Mouse (Mus musculus) limb, embryonic 11.5 days (tissue): ENCODE measurements at regions not wholly inside any gene's neighbourhood (a gene's known extent, or its start where the extent isn't known, plus 50 kb on each side); places are given as distances from the start of the nearest gene placed in this dataset.

Experiments
- ATAC-seq: fragments of 200-750 bp; cut with Nextera tagmentation; 2 replicates; pipeline ENCODE4 v1.8.0; 2017; ENCODE audit warnings: low read depth; ENCODE audit not compliant: insufficient number of reproducible peaks, low FRiP score, low TSS enrichment
- DNase-seq: peaks from one replicate; pipeline ENCODE4 v3.0.0-alpha.2; 2015; ENCODE audit warnings: low spot score
- H3K27ac ChIP-seq: fragments of 300-500 bp; sonication (generic); replicated peaks from 2 replicates; pipeline ENCODE4 v1.5.1; 2014; ENCODE audit warnings: low read depth, mild to moderate bottlenecking, low read length
- H3K27me3 ChIP-seq: fragments of 300-500 bp; sonication (generic); 2 replicates; pipeline ENCODE4 v1.6.1; 2014; ENCODE audit warnings: mild to moderate bottlenecking, low read length, mixed read lengths; ENCODE audit not compliant: control insufficient read depth, insufficient read depth
- H3K36me3 ChIP-seq: fragments of 300-500 bp; sonication (generic); 2 replicates; pipeline ENCODE4 v1.6.1; 2014; ENCODE audit warnings: mild to moderate bottlenecking, low read length, moderate library complexity, mixed read lengths; ENCODE audit not compliant: control insufficient read depth, insufficient read depth
- H3K4me1 ChIP-seq: fragments of 300-500 bp; sonication (generic); 2 replicates; pipeline ENCODE4 v1.6.1; 2014; ENCODE audit warnings: low read length, mixed read lengths; ENCODE audit not compliant: control insufficient read depth, insufficient read depth
- H3K4me2 ChIP-seq: fragments of 300-500 bp; sonication (generic); 2 replicates; pipeline ENCODE4 v1.6.1; 2014; ENCODE audit warnings: low read depth, mild to moderate bottlenecking, moderate library complexity; ENCODE audit not compliant: severe bottlenecking
- H3K4me3 ChIP-seq: fragments of 300-500 bp; sonication (generic); 2 replicates; pipeline ENCODE4 v1.5.1; 2014; ENCODE audit warnings: low read depth, low read length
- H3K9ac ChIP-seq: fragments of 300-500 bp; sonication (generic); 2 replicates; pipeline ENCODE4 v1.6.1; 2014; ENCODE audit warnings: mild to moderate bottlenecking, low read length
- H3K9me3 ChIP-seq: fragments of 300-500 bp; sonication (generic); 2 replicates; pipeline ENCODE4 v1.6.1; 2016; ENCODE audit warnings: low read length; ENCODE audit not compliant: control insufficient read depth
- WGBS: fragments of 180-500 bp; shearing (Covaris S2); extraction: QIAGEN DNeasy Blood & Tissue Kit; methylation state at CpG from one replicate; pipeline ENCODE4 v1.1.7; 2014; 5-methylcytosine and 5-hydroxymethylcytosine counted together

DNA sequence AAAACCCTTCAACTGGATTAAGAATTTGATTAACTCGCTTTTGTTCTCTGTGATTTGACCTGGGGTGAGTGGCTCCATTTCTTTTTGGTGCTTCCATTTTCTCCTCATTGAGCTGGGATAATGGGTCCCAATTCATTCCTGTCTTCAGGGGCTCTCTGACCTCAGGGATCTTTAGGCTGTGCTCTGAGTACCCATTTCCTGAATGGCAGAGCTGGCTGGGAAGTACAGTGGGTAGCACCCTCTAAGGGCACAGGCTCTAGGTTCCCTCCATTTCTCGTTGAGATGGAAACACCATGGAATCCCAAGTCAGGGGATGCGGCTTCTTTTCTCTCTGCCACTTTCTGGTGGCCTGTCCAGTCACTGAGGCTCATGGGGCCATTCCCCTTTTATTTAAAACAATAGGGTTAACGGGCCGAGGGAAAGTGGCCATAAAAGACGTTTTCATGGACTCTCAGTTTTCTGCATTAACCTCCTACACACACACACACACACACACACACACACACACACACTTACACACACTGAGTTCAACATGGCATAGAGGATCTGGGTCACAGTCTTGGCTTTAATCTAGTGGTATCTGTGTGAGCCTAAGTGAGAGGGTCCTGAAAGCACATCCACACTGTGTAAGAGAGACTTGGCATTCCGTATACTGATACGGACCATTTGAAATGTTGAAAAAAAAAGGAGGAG is 98.3 kb upstream of the Ccnd2 start:
- Histone ChIP-seq H3K4me3 (no peak overlapping the region), H3K36me3 (no peaks in the 10 kb centered on the region), H3K27ac (peak overlapping the region; percentile 99), H3K4me2 (peak overlapping the region; percentile 42), H3K9me3 (no peaks in the 10 kb centered on the region), H3K4me1 (peaks cover 26% of the 10 kb centered on the region), H3K9ac (no peak overlapping the region), H3K27me3 (no peaks in the 10 kb centered on the region)
- ATAC-seq (no peak), DNase-seq (no peak)
- 40% methylated on average over 8 of the region's 8 CpGs for WGBS

DNA sequence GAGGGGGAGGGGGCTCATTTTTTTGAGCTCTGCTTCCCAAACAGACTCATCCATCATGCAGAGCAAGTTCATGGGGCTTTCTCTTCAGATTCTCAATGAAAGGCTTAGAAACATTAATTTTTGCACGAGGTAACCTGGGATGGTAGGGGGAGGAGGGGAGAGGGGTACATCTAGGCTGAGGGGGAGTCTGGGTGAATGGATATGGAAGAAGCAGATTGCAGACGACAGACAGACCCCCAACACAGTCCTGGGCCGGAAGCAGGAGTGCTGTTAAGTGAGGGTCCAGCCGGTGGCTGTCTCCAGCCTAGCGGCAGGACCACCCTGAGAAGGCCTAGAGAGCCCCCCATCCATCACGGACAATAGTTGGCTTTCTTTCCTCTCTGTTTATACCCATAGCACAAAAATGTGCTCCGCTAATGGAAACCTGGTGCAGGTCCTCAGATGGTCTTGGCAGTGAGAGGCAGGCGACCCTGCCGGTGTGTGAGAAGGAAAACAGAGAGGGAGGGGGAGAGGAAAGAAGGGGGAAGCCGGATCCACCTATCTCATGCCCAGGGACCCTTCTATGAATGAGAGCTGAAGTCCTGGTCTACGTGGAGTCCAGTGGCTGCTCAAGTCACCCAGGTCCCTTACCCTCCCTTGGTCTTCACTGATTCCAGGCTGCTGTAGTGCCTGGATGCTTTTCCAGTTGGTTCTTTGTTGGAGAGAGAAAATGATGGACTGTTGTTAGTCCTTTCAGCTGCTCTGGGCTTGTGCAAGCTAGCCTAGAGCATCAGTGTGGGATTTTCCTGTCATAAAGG is 99.1 kb upstream of the Ccnd2 start:
- Histone ChIP-seq H3K9me3 (no peaks in the 10 kb centered on the region), H3K9ac (peak overlapping the region; percentile 44), H3K27ac (peak overlapping the region; percentile 99), H3K4me3 (peak overlapping the region; percentile 19), H3K4me1 (peaks cover 26% of the 10 kb centered on the region), H3K36me3 (no peaks in the 10 kb centered on the region), H3K4me2 (peak overlapping the region; percentile 42), H3K27me3 (no peaks in the 10 kb centered on the region)
- ATAC-seq, result peak; percentile 53
- 3% methylated on average over 11 of the region's 11 CpGs for WGBS
- DNase-seq, result peak; percentile 70

DNA sequence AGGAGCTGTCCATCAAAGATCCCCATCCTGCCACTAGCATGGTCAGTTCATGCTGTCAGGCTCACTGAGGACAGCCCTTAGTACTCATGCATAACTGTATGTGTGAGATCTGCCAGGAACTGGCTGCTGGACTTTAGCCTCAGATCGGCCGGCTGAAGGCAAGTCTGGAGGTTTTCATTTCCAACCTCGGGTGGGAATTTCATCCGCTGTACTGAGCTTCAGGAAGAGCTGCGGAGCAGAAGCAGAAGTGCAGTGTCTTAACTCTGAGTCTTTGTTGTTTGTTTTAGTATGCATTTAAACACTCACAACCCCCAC is 99.6 kb upstream of the Ccnd2 start:
- Histone ChIP-seq H3K9ac (peak overlapping the region; percentile 44), H3K27me3 (no peaks in the 10 kb centered on the region), H3K4me2 (peak overlapping the region; percentile 42), H3K27ac (peak overlapping the region; percentile 99), H3K9me3 (0 out of 2 replicates have a peak, but pooled peaks cover 3% of the 10 kb centered on the region), H3K4me1 (peaks cover 26% of the 10 kb centered on the region), H3K4me3 (peak overlapping the region; percentile 19), H3K36me3 (no peaks in the 10 kb centered on the region)
- DNase-seq (peak; percentile 68), ATAC-seq (peak; percentile 22; the same call in 1 of the 2 replicates)
- 4% methylated on average over 5 of the region's 5 CpGs for WGBS

DNA sequence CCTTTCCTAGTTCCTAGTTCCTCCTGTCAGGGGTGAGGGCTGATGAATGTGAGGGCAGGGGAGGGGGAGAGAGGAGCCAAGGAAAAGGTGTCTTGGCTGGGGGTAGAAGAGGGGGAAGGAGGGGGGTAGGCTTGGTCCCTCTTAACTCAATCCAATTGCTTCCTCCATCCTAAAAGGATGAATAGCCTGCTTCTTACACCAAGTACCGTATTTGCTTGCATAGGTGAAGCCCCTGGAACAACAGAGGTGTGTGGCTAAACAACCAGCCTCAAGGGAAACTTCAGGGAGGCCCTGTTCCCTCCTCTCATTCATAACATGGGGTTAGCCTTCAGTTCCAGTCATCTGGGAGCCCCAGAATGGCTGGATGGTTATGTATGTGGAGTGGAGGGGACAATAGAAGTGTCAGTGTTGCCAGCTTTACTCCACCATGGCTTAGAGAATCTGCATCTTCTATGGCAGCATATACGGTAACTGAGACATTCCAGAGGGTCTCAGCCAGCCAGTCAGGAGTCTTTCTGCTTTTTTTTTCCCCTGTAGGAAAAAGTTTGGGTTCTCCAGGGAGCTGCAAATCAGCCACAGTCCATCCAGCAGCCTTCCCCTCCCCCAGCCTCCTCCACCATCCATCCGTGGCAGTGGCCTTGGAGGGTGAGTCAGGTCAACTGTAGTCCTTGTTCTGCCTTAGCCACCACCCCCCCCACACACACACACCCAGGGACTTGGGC is 100.2 kb upstream of the Ccnd2 start:
- H3K4me1 ChIP-seq, result peaks cover 26% of the 10 kb centered on the region

DNA sequence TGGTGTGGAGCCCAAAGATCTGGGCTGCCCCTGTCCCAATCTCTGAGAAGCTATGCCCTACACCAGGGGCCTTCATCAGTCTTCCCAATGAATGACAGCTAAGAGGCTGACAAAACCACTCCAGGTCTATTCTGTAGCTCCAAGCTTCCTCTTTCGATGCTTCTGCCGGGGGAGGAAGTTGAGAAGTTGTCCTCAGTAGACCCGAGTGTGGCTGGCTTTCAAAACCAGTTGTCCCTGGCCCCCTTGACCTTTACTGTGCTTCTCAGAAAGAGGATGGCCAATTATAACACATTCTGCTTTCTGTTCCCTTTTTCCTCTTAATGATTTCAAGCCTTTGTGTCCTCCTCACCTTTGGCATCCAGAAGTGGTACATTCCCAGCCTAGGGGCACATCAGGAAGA is 101.9 kb upstream of the Ccnd2 start:
- H3K4me1 ChIP-seq, result peaks cover 23% of the 10 kb centered on the region
- 87% methylated on average over 3 of the region's 3 CpGs for WGBS
- H3K4me2 ChIP-seq, result no peak overlapping the region
- H3K9me3 ChIP-seq, result 0 out of 2 replicates have a peak, but pooled peaks cover 3% of the 10 kb centered on the region
- H3K9ac ChIP-seq, result no peak overlapping the region
- no peak for ATAC-seq
- no peaks in the 10 kb centered on the region for H3K36me3 ChIP-seq
- H3K27ac ChIP-seq, result no peak overlapping the region
- H3K27me3 ChIP-seq, result no peaks in the 10 kb centered on the region
- H3K4me3 ChIP-seq, result no peak overlapping the region
- DNase-seq, result no peak

More for the DNA sequence above, 100.2 kb upstream of the Ccnd2 start:
- peak; percentile 84 for ATAC-seq
- Histone ChIP-seq H3K9me3 (0 out of 2 replicates have a peak, but pooled peaks cover 3% of the 10 kb centered on the region), H3K4me3 (peak overlapping the region; percentile 19), H3K27me3 (no peaks in the 10 kb centered on the region), H3K27ac (peak overlapping the region; percentile 99), H3K4me2 (peak overlapping the region; percentile 42), H3K9ac (peak overlapping the region; percentile 44), H3K36me3 (no peaks in the 10 kb centered on the region)
- peak; percentile 79 for DNase-seq
- 4% methylated on average over 3 of the region's 3 CpGs for WGBS

DNA sequence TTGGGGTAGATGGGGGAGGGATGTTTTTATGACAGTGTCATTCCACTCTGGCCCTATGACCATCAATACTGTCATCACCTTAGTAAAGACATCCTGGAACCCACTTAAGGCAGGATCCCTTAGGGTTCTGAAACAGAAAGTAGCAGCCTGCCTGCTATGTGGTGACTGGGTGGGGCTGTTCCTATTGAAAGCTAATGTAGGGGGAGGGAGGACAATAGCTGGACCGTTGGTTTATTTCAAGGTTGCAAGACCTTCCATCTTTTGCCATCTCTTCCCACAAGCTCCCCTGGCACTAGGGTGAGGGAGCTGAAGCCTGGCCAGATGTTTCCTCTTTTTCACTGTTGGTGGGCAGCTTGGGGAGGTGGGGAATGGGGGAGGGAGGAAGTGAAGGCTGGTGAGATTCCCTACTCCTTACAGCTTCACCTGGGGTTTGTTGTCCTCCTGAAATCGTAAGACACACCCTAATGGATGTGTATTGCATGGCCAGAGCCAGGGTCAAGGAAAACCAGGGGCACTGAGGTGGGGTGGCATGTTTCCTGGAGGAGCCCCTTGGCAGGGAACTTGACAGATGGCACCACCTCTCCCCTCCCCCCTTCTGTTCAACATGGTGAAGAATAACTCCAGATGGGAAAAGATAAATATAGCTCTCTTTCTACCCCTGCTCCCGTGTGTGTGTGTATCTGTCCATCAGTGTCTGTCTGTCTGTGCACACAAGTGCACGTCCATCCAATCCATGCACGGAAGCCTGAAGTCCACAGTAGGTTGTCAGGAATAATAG is 112.1 kb upstream of the Ccnd2 start:
- H3K4me2 ChIP-seq, result no peak overlapping the region
- H3K4me1 ChIP-seq, result peaks cover 3% of the 10 kb centered on the region; the same call in 1 of the 2 replicates
- H3K27me3 ChIP-seq, result no peaks in the 10 kb centered on the region
- no peaks in the 10 kb centered on the region for H3K36me3 ChIP-seq
- H3K27ac ChIP-seq, result no peak overlapping the region
- ATAC-seq, result no peak
- no peak overlapping the region for H3K4me3 ChIP-seq
- WGBS, result 77% methylated on average over 5 of the region's 5 CpGs
- no peak overlapping the region for H3K9ac ChIP-seq
- DNase-seq, result no peak
- H3K9me3 ChIP-seq, result no peaks in the 10 kb centered on the region

DNA sequence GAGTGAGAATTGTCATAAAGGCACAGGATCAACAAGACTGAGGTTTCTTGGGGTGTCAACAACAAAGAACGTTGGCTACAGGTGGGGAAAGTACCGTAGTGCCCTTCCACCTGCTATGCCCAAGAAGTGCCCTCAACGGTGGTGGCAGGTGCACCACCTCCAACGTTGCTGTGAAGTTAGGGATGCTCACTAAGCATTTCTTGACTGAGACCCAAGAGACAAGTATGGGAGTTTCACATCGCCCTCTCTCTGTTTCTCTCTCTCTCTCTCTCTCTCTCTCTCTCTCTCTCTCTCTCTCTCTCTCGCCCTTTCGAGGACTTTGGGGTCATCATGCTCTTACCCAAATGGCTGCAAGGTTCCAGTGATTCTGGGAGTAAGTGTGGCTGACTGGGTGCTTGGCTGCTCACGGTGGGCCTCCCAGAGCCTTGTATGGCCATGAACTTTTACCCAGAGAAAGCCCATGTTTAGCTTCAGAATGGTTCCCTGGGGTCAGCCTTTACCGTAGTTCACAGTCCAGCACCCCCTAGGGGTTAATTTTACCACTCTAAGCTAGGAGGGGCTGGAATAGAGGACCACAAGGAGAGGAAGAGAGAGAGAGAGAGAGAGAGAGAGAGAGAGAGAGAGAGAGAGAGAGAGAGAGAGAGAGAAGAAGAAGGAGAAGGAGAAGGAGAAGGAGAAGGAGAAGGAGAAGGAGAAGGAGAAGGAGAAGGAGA is 113.2 kb upstream of the Ccnd2 start:
- H3K27me3 ChIP-seq, result no peaks in the 10 kb centered on the region
- no peak overlapping the region for H3K4me2 ChIP-seq
- no peaks in the 10 kb centered on the region for H3K36me3 ChIP-seq
- DNase-seq (no peak), ATAC-seq (no peak)
- no peak overlapping the region for H3K9ac ChIP-seq
- 78% methylated on average over 9 of the region's 9 CpGs for WGBS
- H3K4me3 ChIP-seq, result no peak overlapping the region
- no peak overlapping the region for H3K27ac ChIP-seq
- H3K4me1 ChIP-seq, result peaks cover 3% of the 10 kb centered on the region; the same call in 1 of the 2 replicates
- H3K9me3 ChIP-seq, result no peaks in the 10 kb centered on the region
